Mouse (Mus musculus): ENCODE measurements at regions not wholly inside any gene's neighbourhood (a gene's known extent, or its start where the extent isn't known, plus 50 kb on each side); places are given as distances from the start of the nearest gene placed in this dataset.

DNA sequence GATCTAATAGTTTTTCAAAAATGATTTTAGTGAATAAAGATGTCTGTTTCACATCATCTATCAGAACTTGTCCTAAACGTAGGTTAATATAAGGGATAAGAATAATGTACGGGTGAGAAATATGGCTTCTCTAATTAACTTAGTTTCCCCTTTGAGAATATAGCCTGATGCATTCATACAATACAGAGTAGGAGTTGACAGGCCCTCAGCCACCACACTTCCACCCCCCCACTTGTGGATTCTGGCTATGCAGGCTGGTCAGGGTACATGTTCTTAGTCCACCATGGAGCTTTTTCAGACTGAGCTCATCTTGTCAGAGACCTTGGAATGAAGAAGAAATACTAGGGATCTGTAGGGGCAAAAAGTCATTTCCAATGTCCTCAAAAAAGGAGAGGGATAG, 80.1 kb downstream of the Anxa1 start:
- DNase-seq (ENCODE audit: extremely low spot score in 1 of 2, low spot score in 1 of 2), result no peak

DNA sequence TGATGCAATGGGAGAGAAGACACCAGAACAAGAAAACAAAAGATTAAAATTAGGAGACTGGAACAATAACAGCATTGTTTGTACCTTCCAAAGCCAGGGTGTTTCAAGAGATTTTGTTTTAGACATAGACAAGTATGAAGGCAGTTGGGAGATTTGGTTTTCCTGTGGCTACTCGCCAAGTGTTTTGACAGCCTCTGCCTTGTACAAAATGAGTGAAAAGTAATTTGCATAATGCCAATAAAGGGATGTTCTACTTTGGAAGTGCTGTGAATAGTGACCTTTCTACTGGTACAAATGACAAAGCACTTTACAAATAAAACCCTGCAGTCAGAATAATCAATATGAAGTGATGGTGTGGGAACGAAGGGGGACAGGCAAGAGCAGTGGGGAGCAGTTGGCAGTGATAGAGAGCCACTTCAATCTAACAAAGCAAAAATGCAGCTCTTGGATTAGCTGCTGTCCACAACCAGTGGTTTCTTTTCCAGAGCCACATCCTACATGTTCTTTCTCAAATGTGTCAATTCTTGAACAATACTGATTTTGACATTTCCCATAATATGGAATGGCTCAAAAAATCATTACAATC, 90.6 kb downstream of the Anxa1 start:
- DNase-seq (ENCODE audit: extremely low spot score in 1 of 2, low spot score in 1 of 2), result peak in 1 of 2 experiments; percentile 5

DNA sequence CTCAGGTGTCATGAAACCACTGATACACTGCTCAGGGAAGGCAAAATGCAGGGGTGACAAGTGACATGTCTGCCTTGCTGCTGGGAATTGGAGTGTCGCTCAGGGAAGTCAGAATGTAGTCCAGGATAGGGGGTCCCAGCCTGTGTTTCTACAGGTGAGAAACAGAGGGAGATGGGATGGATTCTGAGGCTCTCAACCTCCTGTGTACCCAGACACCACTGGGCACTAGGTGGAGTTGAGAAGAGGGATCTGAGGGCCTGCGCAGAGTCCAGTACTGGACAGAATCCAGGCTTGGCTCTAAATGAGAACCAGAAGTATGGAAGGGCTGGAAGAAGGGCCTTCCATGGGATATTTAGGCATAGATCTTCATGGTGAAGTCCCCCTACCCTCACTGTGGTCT, 92.3 kb downstream of the Anxa1 start:
- DNase-seq (ENCODE audit: extremely low spot score in 1 of 2, low spot score in 1 of 2), result no peak

DNA sequence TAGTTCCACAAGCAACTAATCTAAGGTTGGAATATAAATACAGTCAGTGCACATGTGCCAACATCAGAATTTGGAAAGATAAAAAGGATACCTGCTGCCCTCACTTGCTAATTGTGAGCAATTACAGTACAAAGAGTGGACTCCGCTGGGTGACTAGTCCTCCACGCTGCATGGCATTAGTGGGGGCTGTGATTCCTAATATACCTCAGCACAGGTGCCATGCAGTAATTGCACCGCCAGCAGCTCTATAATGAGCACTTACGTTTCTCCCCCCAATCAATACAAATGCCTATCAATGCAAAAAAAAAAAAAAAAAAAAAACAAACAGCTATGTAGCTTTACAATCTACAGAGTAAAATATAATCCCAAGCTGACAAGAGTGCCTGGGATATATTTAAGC, 105.6 kb downstream of the Anxa1 start:
- DNase-seq (ENCODE audit: extremely low spot score in 1 of 2, low spot score in 1 of 2), result no peak

DNA sequence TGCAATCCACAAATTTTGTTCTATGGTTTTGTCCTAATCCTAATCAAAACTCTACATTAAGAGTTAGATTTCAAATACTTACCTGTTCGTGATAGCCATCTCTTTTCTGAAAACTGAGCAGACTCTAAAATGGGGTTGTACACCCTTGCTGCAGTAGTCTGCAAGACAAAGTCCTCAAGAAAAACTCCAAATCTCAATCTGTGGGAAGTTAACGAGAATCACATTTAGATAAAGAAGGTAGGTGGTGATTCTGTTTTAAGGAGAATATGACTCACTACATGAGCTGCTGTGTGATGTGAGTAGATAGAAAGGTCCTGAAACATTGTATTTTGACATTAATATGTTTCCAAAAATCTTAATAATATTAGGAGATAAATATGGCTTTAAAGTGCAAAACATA, 107.6 kb downstream of the Anxa1 start:
- peak in 1 of 2 experiments; percentile 31 for DNase-seq (ENCODE audit: extremely low spot score in 1 of 2, low spot score in 1 of 2)

DNA sequence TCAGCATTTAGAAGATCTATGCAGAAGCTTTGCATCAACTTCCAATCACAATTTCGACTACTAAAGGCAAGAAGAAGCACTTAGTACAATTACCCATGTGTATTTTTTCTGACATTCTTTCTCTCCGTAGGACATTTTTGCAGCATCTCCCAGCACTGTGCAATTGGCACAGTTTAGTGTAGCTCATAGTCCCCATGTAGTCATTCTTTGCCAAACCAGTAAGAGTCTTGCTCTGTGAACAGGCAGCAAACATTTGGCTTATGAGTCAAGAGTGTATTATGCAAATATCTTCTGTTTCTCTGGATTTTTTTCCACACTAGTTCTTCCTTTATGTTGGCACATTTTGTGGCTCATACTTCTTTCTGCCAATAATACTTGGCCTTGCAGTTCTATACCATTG, 129.2 kb downstream of the Anxa1 start:
- peak in 1 of 2 experiments; percentile 49 for DNase-seq (ENCODE audit: extremely low spot score in 1 of 2, low spot score in 1 of 2)

DNA sequence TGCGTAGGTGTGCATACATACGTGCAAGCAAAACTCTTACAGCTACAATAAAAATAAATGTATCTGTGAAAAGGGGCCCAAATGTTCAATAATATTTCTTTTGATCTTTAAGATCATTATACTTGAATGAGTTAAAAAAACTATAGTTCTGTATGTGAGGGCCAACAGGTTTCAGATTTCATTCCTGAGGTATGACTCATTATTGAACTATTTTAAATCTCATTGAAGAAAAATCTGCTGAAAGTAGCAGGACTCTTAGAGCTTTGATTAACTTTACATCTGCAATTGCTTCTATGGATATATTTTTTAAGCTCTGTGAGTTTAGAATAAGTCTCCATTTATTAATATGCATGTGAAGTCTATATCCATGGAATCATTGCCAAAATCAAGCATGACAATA, 138.6 kb downstream of the Anxa1 start:
- DNase-seq (ENCODE audit: extremely low spot score in 1 of 2, low spot score in 1 of 2), result no peak

DNA sequence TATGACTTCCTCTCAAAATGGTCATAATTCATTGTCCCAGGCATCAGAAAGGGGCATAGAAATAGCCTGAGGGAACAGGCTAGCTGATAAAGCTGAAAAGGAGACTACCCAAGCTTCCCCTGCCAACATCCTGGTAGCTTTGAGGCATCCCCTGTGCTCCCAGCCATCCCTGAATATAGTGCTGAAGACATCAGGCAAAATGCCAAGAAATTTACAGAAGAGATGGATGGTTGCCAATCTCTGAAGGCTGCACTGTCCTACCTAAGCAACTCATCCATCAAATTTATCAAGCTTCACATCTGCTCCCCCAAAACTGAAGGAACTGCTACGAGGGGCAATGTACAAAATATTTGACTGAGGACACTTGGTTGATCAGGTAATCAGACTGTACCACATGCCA, 146.9 kb downstream of the Anxa1 start:
- no peak for DNase-seq (ENCODE audit: extremely low spot score in 1 of 2, low spot score in 1 of 2)

DNA sequence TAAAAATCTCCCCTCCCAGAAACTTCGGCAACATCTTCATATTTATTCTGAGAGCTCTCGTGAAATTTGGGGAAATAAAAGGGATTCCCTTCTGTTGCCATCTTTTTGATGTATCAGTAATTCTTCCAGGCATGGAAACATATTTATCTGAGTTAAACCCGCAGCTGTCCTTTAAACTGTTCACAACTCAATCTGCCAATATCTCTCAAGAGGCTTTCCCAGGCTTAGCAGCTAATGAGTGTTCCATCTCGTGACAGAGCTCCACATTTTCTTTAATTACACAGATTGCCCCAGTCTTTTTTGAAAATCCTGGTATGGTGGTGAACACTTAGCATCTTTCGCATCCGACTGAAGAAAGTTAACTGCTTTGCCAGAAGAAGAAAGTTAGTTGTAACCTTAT, 149.5 kb downstream of the Anxa1 start:
- DNase-seq (ENCODE audit: extremely low spot score in 1 of 2, low spot score in 1 of 2), result no peak

DNA sequence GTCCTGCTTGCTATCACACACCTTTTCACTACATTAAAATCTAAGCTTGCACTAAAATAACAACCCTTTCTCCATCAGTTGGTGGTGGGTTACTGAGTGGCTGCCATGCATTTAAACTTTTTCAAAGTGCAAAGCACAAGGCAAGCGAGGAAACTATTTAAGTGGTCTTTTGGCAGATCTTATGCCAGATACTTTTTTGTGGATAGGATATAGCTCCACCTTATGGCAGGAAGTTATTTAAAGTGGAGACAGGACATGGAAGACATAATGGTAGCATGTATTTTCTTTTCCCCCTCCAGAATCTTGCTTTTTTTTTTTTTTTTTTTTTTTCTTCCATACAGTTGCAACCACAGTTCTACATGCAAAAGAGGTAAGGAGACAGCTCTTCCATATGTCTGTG, 150.3 kb downstream of the Anxa1 start:
- no peak for DNase-seq (ENCODE audit: extremely low spot score in 1 of 2, low spot score in 1 of 2)

DNA sequence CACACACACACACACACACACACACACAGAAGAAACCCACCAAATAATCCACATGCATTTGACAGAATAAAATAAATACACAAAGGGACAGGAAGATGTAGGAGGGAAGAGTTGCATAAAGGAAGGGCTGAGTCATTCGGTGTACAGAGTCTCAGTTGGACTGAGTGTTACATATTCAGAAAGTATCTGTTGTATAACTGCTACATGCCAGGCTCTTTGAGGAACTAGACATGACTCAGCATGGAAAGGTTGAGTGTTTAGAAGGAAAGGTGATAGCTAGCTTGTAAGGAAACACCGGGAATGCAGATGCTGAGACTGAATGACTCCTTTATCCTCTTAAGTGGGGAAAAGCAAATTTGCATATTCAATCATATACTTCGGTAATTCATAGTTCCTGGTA, 151.3 kb downstream of the Anxa1 start:
- peak; percentile 17 to 63 for DNase-seq (ENCODE audit: extremely low spot score in 1 of 2, low spot score in 1 of 2)

DNA sequence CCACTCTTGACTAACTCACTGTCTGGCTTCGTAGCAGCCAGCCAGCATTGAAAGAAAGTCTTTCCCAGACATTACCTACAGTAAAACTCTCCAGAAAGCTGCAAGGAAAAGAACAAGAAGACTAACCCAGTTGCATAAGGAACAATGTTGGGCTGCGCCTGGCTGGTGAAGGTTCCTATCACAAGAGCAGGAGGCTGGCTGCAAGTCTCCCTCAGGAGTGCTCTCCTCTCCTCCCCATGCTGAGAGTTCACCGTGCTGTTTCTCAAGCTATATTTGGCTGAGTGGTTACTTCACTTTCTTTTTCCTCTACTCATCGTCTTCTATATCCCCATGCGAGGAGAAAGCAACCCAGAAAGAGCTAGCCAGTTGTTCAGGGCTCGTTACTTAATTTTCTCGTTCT, 164.0 kb downstream of the Anxa1 start:
- DNase-seq (ENCODE audit: extremely low spot score in 1 of 2, low spot score in 1 of 2), result no peak

DNA sequence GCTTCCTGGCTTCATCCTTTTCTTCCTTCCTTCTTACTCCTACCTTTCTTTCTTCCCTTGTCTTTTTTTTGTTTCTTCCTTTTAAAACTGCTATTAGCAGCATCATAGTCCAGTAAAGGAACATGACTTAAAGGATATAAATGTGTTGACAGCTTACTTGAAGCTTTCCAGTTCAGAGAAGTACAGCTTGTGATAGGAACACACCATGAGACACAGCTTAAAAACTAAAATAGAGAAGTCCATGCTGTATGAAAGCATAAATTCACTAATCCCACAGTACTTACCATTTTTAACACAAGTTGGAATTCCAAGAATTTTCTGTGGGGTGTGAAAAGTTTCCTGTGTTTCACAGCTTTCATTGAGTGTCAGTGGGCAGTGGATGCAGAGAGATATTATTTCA, 173.4 kb downstream of the Anxa1 start:
- peak; percentile 9 to 28 for DNase-seq (ENCODE audit: extremely low spot score in 1 of 2, low spot score in 1 of 2)

DNA sequence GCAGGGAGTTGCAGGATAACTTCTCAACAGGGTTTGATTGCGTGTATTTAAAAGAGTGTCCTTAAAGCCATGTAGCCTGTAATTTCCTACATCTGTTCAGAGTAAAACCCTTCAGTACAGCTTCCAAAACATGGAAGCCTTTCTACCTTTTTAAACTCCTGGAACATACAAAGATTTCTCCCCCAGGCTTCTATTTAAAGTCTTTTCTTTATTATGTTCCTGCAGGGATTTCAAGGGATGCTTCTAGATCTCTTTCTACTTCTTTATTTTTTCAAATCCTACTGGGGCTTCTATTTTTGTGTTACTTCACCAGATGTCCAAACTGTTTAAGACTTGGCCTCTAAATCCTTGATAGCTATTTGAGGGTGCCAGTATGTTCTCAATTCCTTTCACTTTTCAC, 196.2 kb downstream of the Anxa1 start:
- DNase-seq (ENCODE audit: extremely low spot score in 1 of 2, low spot score in 1 of 2), result peak in 1 of 2 experiments; percentile 10

DNA sequence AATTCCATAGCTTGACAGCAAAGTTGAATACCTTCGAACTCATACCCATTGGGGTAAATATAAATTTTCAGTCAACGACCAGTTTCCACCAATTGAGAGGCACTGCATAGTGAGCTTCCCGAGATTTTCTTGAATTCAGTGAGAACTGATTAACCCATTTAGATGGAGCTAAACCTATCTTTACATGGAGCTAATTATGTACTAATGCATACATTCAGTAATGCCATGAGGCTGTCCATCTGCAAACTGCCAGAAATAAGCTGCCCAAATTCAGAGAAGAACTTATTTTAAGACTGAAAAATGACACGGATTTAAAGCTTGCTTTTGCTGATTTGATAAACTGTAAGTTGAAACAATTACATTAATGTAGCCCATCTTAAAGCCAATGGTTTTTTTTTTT, 208.9 kb downstream of the Anxa1 start:
- no peak for DNase-seq (ENCODE audit: extremely low spot score in 1 of 2, low spot score in 1 of 2)

DNA sequence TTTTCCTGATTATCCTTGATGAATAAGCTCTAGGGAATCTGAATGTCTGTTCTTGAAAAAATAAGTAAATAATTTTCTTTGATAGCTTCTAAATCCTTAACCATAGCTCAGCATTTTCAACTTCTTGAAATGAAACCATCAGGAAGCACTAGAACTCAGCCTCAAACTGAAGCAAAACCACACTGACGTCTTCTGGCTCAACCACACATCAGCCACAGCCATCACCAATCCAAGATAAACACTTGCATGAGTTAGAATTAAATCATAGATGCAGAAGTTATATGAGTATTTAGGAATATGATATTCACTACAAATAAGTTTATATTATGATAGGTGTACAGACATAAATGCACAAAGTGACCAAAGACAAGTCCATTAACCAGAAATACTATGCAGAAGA, 229.2 kb downstream of the Anxa1 start:
- no peak for DNase-seq (ENCODE audit: extremely low spot score in 1 of 2, low spot score in 1 of 2)

DNA sequence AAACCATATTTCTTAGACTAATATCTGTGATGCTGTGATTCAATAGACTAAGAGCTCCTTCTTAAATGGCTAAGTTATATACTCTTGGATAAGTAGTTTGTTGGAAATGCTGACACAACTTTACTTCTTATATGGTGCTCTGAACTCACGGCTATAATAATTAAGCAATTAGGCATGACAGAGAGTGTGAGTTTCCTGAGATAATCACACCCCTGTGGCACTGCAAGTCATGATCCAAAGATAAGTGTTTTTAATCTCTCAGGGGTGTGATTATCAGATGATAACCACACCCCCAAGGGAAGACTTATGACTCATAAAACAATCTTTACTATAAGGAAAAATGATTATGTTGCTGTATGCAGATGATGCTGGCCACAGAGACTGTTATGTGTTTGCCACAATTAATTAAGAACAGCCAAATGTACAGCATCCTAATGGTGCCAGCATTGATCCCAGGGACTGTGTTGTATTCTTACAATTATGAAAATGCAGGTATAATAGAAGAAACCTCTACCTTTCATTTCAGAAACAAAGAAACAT, 234.3 kb downstream of the Anxa1 start:
- DNase-seq (ENCODE audit: extremely low spot score in 1 of 2, low spot score in 1 of 2), result no peak

DNA sequence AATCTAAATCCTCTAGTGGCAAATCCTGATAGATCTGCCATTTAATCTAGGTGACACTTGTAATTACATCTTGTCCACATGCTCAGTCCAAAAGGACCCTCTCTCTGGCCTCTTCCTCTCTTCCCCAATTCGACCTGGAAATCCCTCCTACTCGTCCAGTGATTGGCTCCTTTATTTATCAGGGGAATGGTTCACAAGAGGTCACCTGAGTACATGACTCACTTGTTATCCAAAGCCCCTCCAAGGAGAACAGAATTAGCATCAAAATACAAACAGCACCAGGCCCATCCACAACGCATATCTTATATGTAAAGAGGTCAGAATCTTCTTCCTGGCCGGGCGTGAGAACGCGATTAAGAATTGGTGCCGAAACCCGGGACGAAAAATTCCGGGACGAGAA, 251.2 kb downstream of the Anxa1 start:
- DNase-seq (ENCODE audit: extremely low spot score in 1 of 2, low spot score in 1 of 2), result no peak

DNA sequence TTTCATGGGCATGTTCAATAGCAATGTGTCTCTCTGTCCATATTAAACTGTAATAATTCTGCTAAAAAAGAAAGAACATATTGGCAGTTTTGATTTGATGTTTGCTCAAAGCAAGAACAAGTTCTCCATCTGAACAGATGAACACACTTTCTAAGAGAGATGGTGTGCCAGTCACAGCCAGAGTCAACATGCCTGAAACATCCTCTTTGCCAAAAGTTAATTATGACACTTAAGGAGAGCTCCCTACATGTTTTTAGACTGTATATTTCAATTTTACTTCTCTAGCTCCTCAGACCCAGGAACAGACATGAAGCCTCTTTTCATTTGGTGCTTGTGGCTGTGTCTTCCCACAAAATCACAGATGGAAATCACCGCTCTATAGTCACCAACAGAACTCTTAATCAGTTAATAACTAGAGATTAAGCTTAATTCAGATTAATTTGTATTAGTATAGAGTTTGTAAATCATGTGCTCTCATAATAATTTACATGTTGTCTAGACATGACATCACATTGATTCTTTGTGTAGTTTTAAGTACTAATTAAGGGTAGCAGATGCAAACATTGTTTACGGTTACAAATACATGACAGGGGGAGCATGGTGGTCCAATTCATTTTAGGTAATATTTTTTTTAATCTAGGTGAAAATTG, 267.1 kb downstream of the Anxa1 start:
- DNase-seq (ENCODE audit: extremely low spot score in 1 of 2, low spot score in 1 of 2), result no peak

DNA sequence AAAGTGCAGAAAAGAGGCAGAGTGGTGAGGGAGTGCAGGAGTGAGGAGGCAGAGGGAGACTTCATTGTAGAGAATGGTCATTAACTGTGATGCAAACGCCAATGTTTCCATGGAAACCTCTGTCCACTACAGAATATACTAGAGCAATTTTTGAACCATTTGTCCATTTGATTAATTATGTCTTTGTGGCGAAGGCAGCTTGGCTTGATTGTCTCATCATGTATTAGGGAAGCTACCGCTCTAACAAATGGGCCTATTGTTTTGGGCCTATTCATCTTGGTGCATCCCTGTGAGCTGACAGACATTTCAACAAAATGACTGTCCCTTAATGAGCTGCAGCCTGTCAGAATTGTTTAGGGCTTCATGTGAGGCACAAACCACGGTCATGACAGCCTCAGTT, 268.3 kb downstream of the Anxa1 start:
- DNase-seq (ENCODE audit: extremely low spot score in 1 of 2, low spot score in 1 of 2), result no peak

DNA sequence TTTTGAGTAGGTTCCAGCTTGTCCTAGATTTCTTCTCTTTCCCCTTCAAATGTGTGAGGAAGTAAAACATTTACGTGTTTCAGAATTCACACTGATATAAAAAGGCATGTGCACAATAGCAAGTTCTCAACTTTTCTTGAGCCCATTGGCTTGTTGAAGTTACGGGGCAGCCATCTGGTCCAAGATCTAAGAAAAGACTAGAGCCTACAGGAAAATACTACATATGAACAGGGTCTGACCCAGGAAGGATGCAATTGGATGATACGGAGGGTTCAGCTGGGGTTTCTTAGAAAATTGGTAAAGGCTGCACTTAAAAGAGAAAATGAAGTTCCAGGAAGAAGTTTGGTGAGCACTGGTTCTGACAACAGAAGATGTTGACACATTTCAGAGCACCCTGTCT, 276.5 kb downstream of the Anxa1 start:
- DNase-seq (ENCODE audit: extremely low spot score in 1 of 2, low spot score in 1 of 2), result peak; percentile 9 to 11
